Comparison of ENCODE assay signal across 37 mouse cellular contexts in the genomic region with DNA sequence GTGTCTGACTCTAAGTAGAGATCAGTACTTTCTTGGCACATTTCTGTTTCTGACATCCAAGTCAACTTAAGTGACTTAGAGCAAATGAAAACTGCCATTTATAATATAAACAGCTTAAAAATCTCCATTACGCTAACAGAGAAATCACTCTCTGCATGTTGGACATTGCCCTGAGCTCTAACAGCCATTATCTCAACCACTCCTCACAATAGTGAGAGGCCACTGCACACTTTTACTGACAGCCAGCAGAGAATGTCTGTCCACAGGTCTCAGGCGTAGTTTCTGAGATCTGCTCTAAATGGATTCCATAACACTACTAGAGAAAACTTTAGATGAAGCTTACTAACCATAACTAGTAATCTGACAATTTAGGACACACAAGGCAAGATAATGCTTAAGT. TPM values are rescaled to one million over a fixed set of nuclear protein-coding genes. Genes with fewer than 3 reads are reported as not detected.
"Had no signal": no experiment of that assay in that cellular context is flagged by ENCODE, and none has a peak within 500 bp of the region (broad histone marks: within the 10 kb centered on the region; RNA-seq: fewer than 3 reads in every experiment).

No protein-coding gene starts in this region.

- H3K9ac ChIP-seq: limb, embryonic 12.5 days; limb, embryonic 13.5 days; limb, embryonic 15.5 days; liver, embryonic 12.5 days; liver, embryonic 13.5 days; liver, embryonic 14.5 days; liver, embryonic 15.5 days; liver, postnatal 0 days; lung, embryonic 14.5 days; lung, embryonic 15.5 days; midbrain, embryonic 12.5 days; midbrain, embryonic 13.5 days; midbrain, embryonic 15.5 days had no signal

- H3K4me2 ChIP-seq: limb, embryonic 12.5 days; limb, embryonic 13.5 days; limb, embryonic 15.5 days; liver, embryonic 11.5 days; liver, embryonic 12.5 days; liver, embryonic 13.5 days; liver, embryonic 15.5 days; lung, embryonic 14.5 days; lung, embryonic 15.5 days; midbrain, embryonic 11.5 days; midbrain, embryonic 12.5 days; midbrain, embryonic 13.5 days; midbrain, embryonic 15.5 days had no signal

- H3K4me1 ChIP-seq: liver, embryonic 12.5 days; liver, embryonic 13.5 days; liver, embryonic 15.5 days; lung, embryonic 15.5 days; megakaryocyte, embryonic 14.5 days; midbrain, embryonic 10.5 days; midbrain, embryonic 12.5 days; midbrain, embryonic 13.5 days; midbrain, embryonic 15.5 days had no signal

- H3K4me3 ChIP-seq: limb, embryonic 10.5 days; limb, embryonic 12.5 days; limb, embryonic 13.5 days; limb, embryonic 15.5 days; liver, embryonic 12.5 days; liver, embryonic 13.5 days; liver, embryonic 15.5 days; lung, embryonic 15.5 days; megakaryocyte, embryonic 14.5 days; midbrain, embryonic 10.5 days; midbrain, embryonic 12.5 days; midbrain, embryonic 13.5 days; midbrain, embryonic 15.5 days; myocyte had no signal

- ATAC-seq: liver, embryonic 12.5 days; liver, postnatal 0 days; lung, postnatal 0 days; midbrain, embryonic 13.5 days; midbrain, embryonic 15.5 days; midbrain, embryonic 16.5 days had no signal

- H3K27ac ChIP-seq: limb, embryonic 10.5 days; limb, embryonic 12.5 days; limb, embryonic 13.5 days; limb, embryonic 15.5 days; liver, embryonic 12.5 days; liver, embryonic 13.5 days; liver, embryonic 14.5 days; liver, embryonic 15.5 days; lung, embryonic 15.5 days; macrophage; midbrain, embryonic 10.5 days; midbrain, embryonic 12.5 days; midbrain, embryonic 13.5 days; midbrain, embryonic 15.5 days had no signal

- H3K9me3 ChIP-seq: limb, embryonic 10.5 days; limb, embryonic 12.5 days; limb, embryonic 13.5 days; limb, embryonic 15.5 days; liver, embryonic 12.5 days; liver, embryonic 13.5 days; liver, embryonic 15.5 days; lung, embryonic 15.5 days; megakaryocyte, embryonic 14.5 days; midbrain, embryonic 10.5 days; midbrain, embryonic 12.5 days; midbrain, embryonic 13.5 days; midbrain, embryonic 15.5 days had no signal

- DNase-seq: left cerebral cortex, postnatal 4 days; liver; liver, embryonic 13.5 days; liver, postnatal 0 days; lung, adult 18-20 months; lung, adult 2 months; lung, embryonic 14.5 days; lung, postnatal 10 days; lung, postnatal 14 days; lung, postnatal 36 days; lung, postnatal 4 days; midbrain, embryonic 14.5 days had no signal

- H3K27me3 ChIP-seq: limb, embryonic 15.5 days; liver, embryonic 12.5 days; liver, embryonic 13.5 days; liver, embryonic 15.5 days; lung, embryonic 15.5 days; megakaryocyte, embryonic 14.5 days; midbrain, embryonic 12.5 days; midbrain, embryonic 13.5 days; midbrain, embryonic 15.5 days had no signal

- H3K36me3 ChIP-seq: liver, embryonic 15.5 days; lung, embryonic 15.5 days; midbrain, embryonic 12.5 days; midbrain, embryonic 13.5 days; midbrain, embryonic 15.5 days had no signal

RNA-seq across cellular contexts. Expression of gene 1700019A02Rik, which starts 16.5 kb away (rescaled TPM):
- polyA plus RNA-seq: limb, embryonic 10.5 days; limb, embryonic 11.5 days; limb, embryonic 12.5 days; limb, embryonic 13.5 days; limb, embryonic 15.5 days; liver, adult 2 months; liver, embryonic 11.5 days; liver, embryonic 12.5 days; liver, embryonic 13.5 days; liver, embryonic 14.5 days; liver, embryonic 15.5 days; liver, embryonic 16.5 days; liver, postnatal 0 days; lung, adult 2 months; lung, embryonic 14.5 days; lung, embryonic 15.5 days; lung, embryonic 16.5 days; lung, postnatal 0 days; macrophage; midbrain, embryonic 10.5 days; midbrain, embryonic 12.5 days; midbrain, embryonic 13.5 days; midbrain, embryonic 14.5 days; midbrain, embryonic 15.5 days; midbrain, embryonic 16.5 days; midbrain, postnatal 0 days; myocyte; neural tube, embryonic 11.5 days had no signal
